Mouse (Mus musculus) MEL (cell line): Measurements from ENCODE around the gene Cdc42se2. TPM values are rescaled to one million over a fixed set of nuclear protein-coding genes. Genes with fewer than 3 reads are reported as not detected.

Experiments used
- DNase-seq: peaks from one replicate; pipeline ENCODE4 v3.0.0; 2011; ENCODE audit warnings: low read depth, low spot score
- H3K27ac ChIP-seq: 2 replicates; pipeline ENCODE4 v1.5.1; 2012; ENCODE audit warnings: low read depth, mild to moderate bottlenecking, control low read depth, low read length, moderate library complexity; ENCODE audit not compliant: control insufficient read depth
- H3K27me3 ChIP-seq, 2 experiments: fragments of 150-350 bp in 1 of 2; sonication (generic) in 1 of 2; 2 replicates each; pipeline ENCODE4 v1.6.1; 2012; ENCODE audit warnings: low read length in 2 of 2, mild to moderate bottlenecking in 2 of 2, improper control_type of control experiment in 1 of 2, moderate library complexity in 1 of 2; ENCODE audit not compliant: insufficient read depth in 2 of 2, control insufficient read depth in 1 of 2
- H3K36me3 ChIP-seq, 2 experiments: 2 replicates each; pipeline ENCODE4 v1.6.1; 2012 to 2014; ENCODE audit warnings: low read length in 2 of 2, improper control_type of control experiment in 1 of 2, inconsistent platforms in 1 of 2, mild to moderate bottlenecking in 1 of 2; ENCODE audit not compliant: insufficient read depth in 2 of 2, control insufficient read depth in 1 of 2
- H3K4me1 ChIP-seq, 2 experiments: fragments of 150-350 bp in 1 of 2; sonication (generic) in 1 of 2; 2 replicates each; pipeline ENCODE4 v1.6.1; 2012; ENCODE audit warnings: low read length in 2 of 2, improper control_type of control experiment in 1 of 2, mild to moderate bottlenecking in 1 of 2; ENCODE audit not compliant: insufficient read depth in 2 of 2, control insufficient read depth in 1 of 2
- H3K4me3 ChIP-seq, 2 experiments: fragments of 150-350 bp in 1 of 2; sonication (generic) in 1 of 2; 2 replicates each; pipeline ENCODE4 v1.5.1; 2012; ENCODE audit warnings: low read depth in 2 of 2, low read length in 2 of 2, mild to moderate bottlenecking in 2 of 2, moderate library complexity in 2 of 2, control low read depth in 1 of 2, improper control_type of control experiment in 1 of 2; ENCODE audit not compliant: control insufficient read depth in 1 of 2, insufficient read depth in 1 of 2
- H3K79me2 ChIP-seq: 2 replicates; pipeline ENCODE4 v1.6.1; 2012; ENCODE audit warnings: mild to moderate bottlenecking, low read length, moderate library complexity; ENCODE audit not compliant: control insufficient read depth, poor library complexity, insufficient read depth
- H3K9ac ChIP-seq: 2 replicates; pipeline ENCODE4 v1.6.1; 2012; ENCODE audit warnings: low read depth, mild to moderate bottlenecking, control low read depth, low read length, moderate library complexity; ENCODE audit not compliant: control insufficient read depth, poor library complexity, severe bottlenecking
- H3K9me3 ChIP-seq: fragments of 150-350 bp; sonication (generic); replicated peaks from 2 replicates; pipeline ENCODE4 v1.6.1; 2012; ENCODE audit warnings: mild to moderate bottlenecking, low read length, improper control_type of control experiment, moderate library complexity; ENCODE audit not compliant: insufficient read depth
- BHLHE40 ChIP-seq: IDR thresholded peaks from 2 replicates; pipeline ENCODE4 v1.6.1; 2012; ENCODE audit warnings: low read depth, mild to moderate bottlenecking, inconsistent platforms, low read length, improper control_type of control experiment, borderline replicate concordance
- CHD1 ChIP-seq: IDR thresholded peaks from 2 replicates; pipeline ENCODE4 v1.6.1; 2012; ENCODE audit warnings: low read depth, mild to moderate bottlenecking, inconsistent platforms, low read length, improper control_type of control experiment
- CHD2 ChIP-seq: IDR thresholded peaks from 2 replicates; pipeline ENCODE4 v1.6.1; 2011; ENCODE audit warnings: low read length, improper control_type of control experiment
- E2F4 ChIP-seq: IDR thresholded peaks from 2 replicates; pipeline ENCODE4 v1.6.1; 2011; ENCODE audit warnings: low read depth, low read length, improper control_type of control experiment, borderline replicate concordance
- ELF1 ChIP-seq: IDR thresholded peaks from 2 replicates; pipeline ENCODE4 v1.6.1; 2014; ENCODE audit warnings: low read depth, mild to moderate bottlenecking, inconsistent platforms, low read length, improper control_type of control experiment, moderate library complexity
- EP300 ChIP-seq, 2 experiments: IDR thresholded peaks; 2 replicates each; pipeline ENCODE4 v1.6.1; 2011; ENCODE audit warnings: improper control_type of control experiment in 2 of 2, low read length in 2 of 2, low read depth in 1 of 2, mild to moderate bottlenecking in 1 of 2
- ETS1 ChIP-seq: IDR thresholded peaks from 2 replicates; pipeline ENCODE4 v1.6.1; 2012; ENCODE audit warnings: low read depth, mild to moderate bottlenecking, inconsistent platforms, low read length, improper control_type of control experiment, moderate library complexity
- MAX ChIP-seq: IDR thresholded peaks from 2 replicates; pipeline ENCODE4 v1.6.1; 2011; ENCODE audit warnings: low read length, improper control_type of control experiment
- MAZ ChIP-seq: IDR thresholded peaks from 2 replicates; pipeline ENCODE4 v1.6.1; 2012; ENCODE audit warnings: low read depth, mild to moderate bottlenecking, inconsistent platforms, low read length, improper control_type of control experiment
- MEF2A ChIP-seq: IDR thresholded peaks from 2 replicates; pipeline ENCODE4 v1.6.1; 2014; ENCODE audit warnings: low read depth, mild to moderate bottlenecking, inconsistent platforms, low read length, improper control_type of control experiment; ENCODE audit not compliant: poor library complexity, insufficient replicate concordance, severe bottlenecking; ENCODE audit errors: extremely low read depth
- MXI1 ChIP-seq: IDR thresholded peaks from 2 replicates; pipeline ENCODE4 v1.6.1; 2011; ENCODE audit warnings: mild to moderate bottlenecking, low read depth, low read length, improper control_type of control experiment
- NRF1 ChIP-seq: IDR thresholded peaks from 2 replicates; pipeline ENCODE4 v1.6.1; 2014; ENCODE audit warnings: low read depth, mild to moderate bottlenecking, inconsistent platforms, low read length, improper control_type of control experiment, moderate library complexity; ENCODE audit not compliant: poor library complexity, insufficient read depth, severe bottlenecking
- SMC3 ChIP-seq: IDR thresholded peaks from 2 replicates; pipeline ENCODE4 v1.6.1; 2011; ENCODE audit warnings: low read depth, low read length, improper control_type of control experiment
- TAL1 ChIP-seq: IDR thresholded peaks from 2 replicates; pipeline ENCODE4 v1.6.1; 2012; ENCODE audit warnings: mild to moderate bottlenecking, inconsistent platforms, low read length, moderate library complexity, mixed read lengths
- TBP ChIP-seq: IDR thresholded peaks from 2 replicates; pipeline ENCODE4 v1.8.0; 2011; ENCODE audit warnings: low read depth, low read length, improper control_type of control experiment
- USF2 ChIP-seq, 2 experiments: IDR thresholded peaks; 2 replicates each; pipeline ENCODE4 v1.6.1; 2011 to 2012; ENCODE audit warnings: improper control_type of control experiment in 2 of 2, low read length in 2 of 2, borderline replicate concordance in 1 of 2, inconsistent platforms in 1 of 2, low read depth in 1 of 2, mild to moderate bottlenecking in 1 of 2; ENCODE audit not compliant: insufficient read depth in 1 of 2
- ZKSCAN1 ChIP-seq: IDR thresholded peaks from 2 replicates; pipeline ENCODE4 v1.6.1; 2012; ENCODE audit warnings: low read depth, mild to moderate bottlenecking, inconsistent platforms, low read length, improper control_type of control experiment, moderate library complexity
- ZMIZ1 ChIP-seq: IDR thresholded peaks from 2 replicates; pipeline ENCODE4 v1.6.1; 2012; ENCODE audit warnings: low read depth, mild to moderate bottlenecking, inconsistent platforms, low read length, improper control_type of control experiment, moderate library complexity
- ZNF384 ChIP-seq: IDR thresholded peaks from 2 replicates; pipeline ENCODE4 v1.6.1; 2012; ENCODE audit warnings: low read depth, mild to moderate bottlenecking, inconsistent platforms, low read length, improper control_type of control experiment
- polyA plus RNA-seq, 2 experiments: library from polyadenylated mRNA; stranded (reverse) in 1 of 2; unstranded in 1 of 2; fragments of >175 nt in 1 of 2; fragments of >200 nt in 1 of 2; gene quantifications; 2 replicates each; pipeline versions ENCODE4 v1.2.1 to v1.2.4; 2012; ENCODE audit warnings: low replicate concordance in 2 of 2, low read depth in 1 of 2; ENCODE audit not compliant: insufficient read length in 2 of 2, insufficient read depth in 1 of 2, missing spikeins in 1 of 2
- total RNA-seq: library from RNA; depleted of rRNA; stranded (reverse); fragments of 300-350 nt; gene quantifications from 2 replicates; pipeline ENCODE4 v1.2.3, GENCODE M21; 2012

Gene Cdc42se2
- total and polyA plus RNA-seq, 3 experiments, result 30.1 to 47.4 (median 33.4) TPM

- no peak overlapping the region for H3K9ac ChIP-seq
- TF ChIP-seq SMC3 (no peak), MAX (no peak), NRF1 (no peak), ZKSCAN1 (no peak), USF2 (IDR thresholded peaks at IDR 0.05; ENCODE audit: borderline replicate concordance in 1 of 2, insufficient read depth in 1 of 2, low read depth in 1 of 2, low read length in 2 of 2) (no peak), ZMIZ1 (no peak), MEF2A (no peak), ETS1 (no peak), MAZ (no peak), E2F4 (no peak), MXI1 (no peak)
- H3K27me3 ChIP-seq, result no peaks in the 10 kb centered on the region
- H3K27ac ChIP-seq, result no peak overlapping the region
- H3K36me3 ChIP-seq, result peaks cover 0 to 4% of the 10 kb centered on the region in 2 experiments; a peak in 2 of 4 replicates
- no peaks in the 10 kb centered on the region for H3K9me3 ChIP-seq
- no peak overlapping the region for H3K4me3 ChIP-seq
- H3K4me1 ChIP-seq, result peaks cover 4 to 12% of the 10 kb centered on the region in 2 experiments
- no peak for DNase-seq
- no peaks in the 10 kb centered on the region for H3K79me2 ChIP-seq
Observed at GRCm38 (mm10) chr11:54812314-54812713, 24.8 kb upstream of the Cdc42se2 start.

- TF ChIP-seq ZNF384, result no peak
- no peak for TF ChIP-seq ETS1
- no peak for TF ChIP-seq NRF1
- TF ChIP-seq ZKSCAN1, result no peak
- no peak for TF ChIP-seq ELF1
- TF ChIP-seq EP300 (IDR thresholded peaks at IDR 0.05; ENCODE audit: low read depth in 1 of 2, low read length in 2 of 2), result no peak
- no peak for TF ChIP-seq TAL1
- TF ChIP-seq CHD1, result no peak
- TF ChIP-seq CHD2, result no peak
- TF ChIP-seq BHLHE40, result no peak
- TF ChIP-seq TBP, result no peak
- no peak overlapping the region for H3K27ac ChIP-seq
- no peaks in the 10 kb centered on the region for H3K79me2 ChIP-seq
- DNase-seq, result no peak
- H3K4me3 ChIP-seq, result no peak overlapping the region
- H3K27me3 ChIP-seq, result no peaks in the 10 kb centered on the region
- H3K4me1 ChIP-seq, result peaks cover 8 to 16% of the 10 kb centered on the region in 2 experiments
- no peak overlapping the region for H3K9ac ChIP-seq
- H3K9me3 ChIP-seq, result no peaks in the 10 kb centered on the region
- H3K36me3 ChIP-seq, result peaks cover 0 to 8% of the 10 kb centered on the region in 2 experiments; a peak in 2 of 4 replicates
Observed at GRCm38 (mm10) chr11:54811054-54811453, 23.6 kb upstream of the Cdc42se2 start.
